Mouse (Mus musculus) NIH3T3 (cell line): Measurements from ENCODE around the gene Ppm1b.

Experiments
- DNase-seq: peaks from one replicate; pipeline ENCODE4 v3.0.0-alpha.2; 2012; ENCODE audit warnings: low read depth

Ppm1b gene

GRCm38 (mm10) chr17:85024237-85024636 lies 67.7 kb downstream of the Ppm1b start:
- DNase-seq: no peak

DNA sequence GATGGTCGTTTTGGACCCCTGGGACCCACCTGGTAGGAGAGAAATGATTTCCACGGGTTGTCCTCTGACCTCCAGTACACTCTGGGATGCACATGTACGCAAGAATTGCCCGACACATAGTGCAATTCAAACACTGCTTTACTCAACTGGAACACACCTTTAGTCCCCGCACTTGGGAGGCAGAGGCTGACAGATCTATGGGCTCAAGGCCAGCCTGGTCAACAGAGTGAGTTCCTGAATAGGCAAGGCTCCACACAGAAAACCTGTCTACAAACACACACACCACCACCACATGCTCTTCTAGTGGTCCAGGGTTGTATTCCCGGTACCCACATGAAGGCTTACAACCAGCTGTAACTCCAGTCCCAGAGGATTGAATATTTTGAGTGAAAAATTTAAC lies 68.6 kb downstream of the Ppm1b start:
- DNase-seq: no peak

DNA sequence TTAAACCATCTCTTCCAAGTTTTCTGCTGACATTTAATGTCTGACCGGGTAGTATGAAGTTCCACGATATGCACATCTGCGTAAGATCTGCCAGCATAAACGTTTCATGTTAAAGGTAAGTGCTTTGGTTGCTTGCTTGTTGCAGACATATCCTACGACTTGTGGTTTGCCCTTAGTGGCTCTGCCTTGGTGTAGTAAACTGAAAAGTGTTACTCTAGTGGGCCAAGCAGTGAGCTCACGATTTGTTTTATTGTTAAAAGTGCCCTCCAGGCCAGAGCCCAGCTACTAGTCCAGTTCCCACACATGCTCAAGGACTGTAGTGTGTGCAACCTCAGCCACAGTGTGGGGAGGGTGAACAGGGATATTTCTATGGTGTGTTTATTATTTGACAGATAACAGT lies 69.9 kb downstream of the Ppm1b start:
- no peak for DNase-seq

GRCm38 (mm10) chr17:85027247-85027646 lies 70.7 kb downstream of the Ppm1b start:
- DNase-seq: no peak

GRCm38 (mm10) chr17:85028093-85028739 lies 71.7 kb downstream of the Ppm1b start, which contains the start of gene Slc3a1:
Gene Slc3a1, plus strand, starts transcription at chr17:85028376.
- DNase-seq: no peak

- no peak for DNase-seq
Observed at GRCm38 (mm10) chr17:85028797-85029196, 72.3 kb downstream of the Ppm1b start.

DNA sequence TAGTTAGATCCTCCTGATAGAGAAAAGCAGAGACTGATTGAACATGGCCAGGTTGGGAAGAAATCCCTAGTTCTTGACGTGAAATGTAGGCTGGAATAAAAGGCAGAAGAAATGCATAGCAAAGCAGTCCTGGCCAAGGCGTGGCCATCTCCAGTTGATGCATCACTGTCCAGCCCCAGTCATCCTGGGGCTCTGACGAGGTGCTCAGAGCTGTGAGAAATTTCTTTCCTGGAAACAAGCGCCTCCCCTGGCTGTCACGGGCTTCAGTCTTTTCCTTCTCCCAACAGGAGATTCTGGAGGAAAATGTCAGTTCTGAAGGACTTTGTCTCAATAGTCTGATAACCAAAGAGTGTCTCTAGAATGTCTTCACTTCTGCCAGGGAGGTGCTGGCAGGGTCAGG lies 74.1 kb downstream of the Ppm1b start:
- DNase-seq: no peak

DNA sequence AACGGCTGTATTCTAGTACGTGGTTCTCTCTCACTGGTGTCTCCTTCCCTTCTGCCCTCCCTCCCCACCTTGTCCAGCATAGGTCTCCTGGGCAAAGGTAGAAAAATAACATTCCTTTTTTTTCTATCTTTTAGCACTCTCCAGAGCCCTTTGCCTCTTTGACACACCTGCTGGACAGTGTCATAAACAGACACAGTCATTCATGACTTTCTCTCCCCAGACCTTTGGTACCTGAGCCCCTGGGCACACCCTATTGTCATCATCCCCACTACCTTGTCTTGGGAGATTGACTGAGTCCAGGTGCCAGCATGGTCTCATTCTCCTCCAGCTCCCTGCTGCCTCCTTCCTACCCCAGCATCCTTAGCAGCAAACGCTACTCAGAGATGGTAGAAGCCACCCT lies 76.5 kb downstream of the Ppm1b start:
- DNase-seq: no peak

DNA sequence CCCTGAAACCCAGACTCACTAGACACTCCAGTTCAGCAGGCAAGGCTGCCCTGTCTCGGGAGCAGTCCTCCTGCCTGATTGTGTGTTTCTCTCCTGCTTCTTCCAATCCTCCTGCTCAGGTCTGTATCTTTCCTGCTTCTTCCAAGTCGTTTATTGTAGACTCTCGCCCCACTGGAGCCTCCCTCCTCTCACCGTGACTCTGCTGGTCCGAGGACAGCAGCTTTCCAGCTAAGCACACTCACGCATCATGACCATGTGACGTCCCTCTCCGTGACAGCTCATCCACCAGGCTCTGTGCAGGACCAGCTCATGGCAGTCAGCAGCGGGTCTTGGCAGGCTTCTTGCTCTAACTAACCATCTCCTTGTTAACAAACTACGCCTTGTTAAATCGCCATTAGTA lies 77.5 kb downstream of the Ppm1b start:
- DNase-seq: peak; percentile 34

- DNase-seq: no peak
Observed at GRCm38 (mm10) chr17:85037855-85038254, 81.3 kb downstream of the Ppm1b start.

- DNase-seq: no peak
Observed at GRCm38 (mm10) chr17:85038311-85038710, 81.8 kb downstream of the Ppm1b start.

- no peak for DNase-seq
Observed at GRCm38 (mm10) chr17:85038761-85039160, 82.2 kb downstream of the Ppm1b start.

- no peak for DNase-seq
Observed at GRCm38 (mm10) chr17:85040913-85041312, 84.4 kb downstream of the Ppm1b start.

DNA sequence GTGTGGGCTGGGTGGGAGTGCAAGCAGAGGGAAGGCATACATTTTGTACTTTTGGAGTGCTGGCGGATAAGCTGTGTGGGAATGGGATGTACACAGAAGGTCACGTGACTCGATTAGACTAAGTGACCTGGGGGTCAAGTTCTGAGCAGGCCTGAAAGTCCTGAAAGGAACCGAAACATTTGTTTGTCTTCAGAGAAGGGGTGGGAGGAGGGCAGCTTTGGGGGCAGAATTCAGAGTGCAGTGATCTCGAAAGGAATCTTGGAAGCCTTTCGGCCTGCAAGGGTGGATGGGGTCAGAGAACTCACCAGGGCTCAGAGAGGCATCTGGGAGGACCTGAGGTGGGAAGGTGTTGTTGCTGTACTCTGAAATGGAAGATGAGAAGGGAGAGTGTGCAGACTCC lies 85.9 kb downstream of the Ppm1b start:
- no peak for DNase-seq

DNA sequence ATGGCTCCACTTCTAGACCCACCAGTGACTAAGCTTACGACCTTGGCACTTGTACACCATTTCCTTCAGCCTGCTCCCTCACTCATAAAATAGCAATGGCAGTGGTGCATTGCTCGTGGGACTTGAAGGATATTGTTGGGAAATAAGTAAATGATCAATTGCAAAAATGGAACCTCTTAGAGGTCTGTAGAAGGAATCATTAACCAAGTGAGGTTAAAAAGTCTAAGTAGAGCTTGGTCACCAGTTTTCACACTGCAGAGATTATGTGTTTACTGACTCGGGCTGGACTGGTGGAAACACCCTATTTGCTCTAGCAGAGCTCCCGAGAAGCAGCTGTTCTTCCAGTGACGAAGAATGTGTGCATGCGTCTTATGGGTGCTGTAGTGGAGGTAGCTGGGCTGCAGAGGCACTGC lies 86.9 kb downstream of the Ppm1b start:
- DNase-seq: no peak

GRCm38 (mm10) chr17:85044466-85044865 lies 87.9 kb downstream of the Ppm1b start:
- DNase-seq: no peak

GRCm38 (mm10) chr17:85045160-85045559 lies 88.6 kb downstream of the Ppm1b start:
- no peak for DNase-seq

DNA sequence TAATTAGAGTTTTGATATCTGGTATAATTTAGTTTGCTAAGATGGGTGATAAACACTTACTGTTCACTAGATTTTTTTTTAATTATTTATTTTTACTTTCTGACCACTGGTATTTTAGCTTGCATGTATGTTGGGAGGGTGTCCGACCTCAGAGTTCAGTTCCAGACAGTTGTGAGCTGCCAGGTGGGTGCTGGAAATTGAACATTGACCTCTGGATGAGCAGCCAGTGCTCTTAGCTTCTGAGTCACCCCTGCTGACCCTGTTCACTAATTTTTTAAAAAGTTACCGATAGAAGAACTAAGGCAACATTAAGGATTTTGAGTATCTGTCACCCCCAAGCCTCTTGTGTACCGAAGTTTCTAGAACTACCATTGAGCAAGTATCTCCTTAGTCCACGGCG lies 91.8 kb downstream of the Ppm1b start:
- DNase-seq: no peak

GRCm38 (mm10) chr17:85058276-85058675 lies 101.7 kb downstream of the Ppm1b start:
- DNase-seq: no peak

DNA sequence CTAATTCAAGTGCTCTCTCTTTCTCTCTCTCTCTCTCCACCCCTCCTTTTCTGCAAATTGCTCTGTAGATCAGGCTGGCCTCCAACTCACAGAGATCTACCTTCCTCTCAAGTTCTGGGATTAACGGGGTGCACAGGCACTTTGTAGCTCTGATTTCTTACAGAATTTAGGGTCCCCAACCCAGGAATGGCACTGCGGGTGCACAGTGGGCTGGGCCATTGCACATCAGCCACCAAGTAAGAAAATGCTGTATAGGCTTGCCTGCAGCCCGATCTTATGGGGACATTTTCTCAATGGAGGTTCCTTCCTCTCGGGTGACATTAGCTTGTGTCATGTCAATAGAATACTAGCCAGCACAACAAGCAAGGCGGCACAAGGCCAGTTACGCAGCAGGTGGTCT lies 102.6 kb downstream of the Ppm1b start:
- no peak for DNase-seq

DNA sequence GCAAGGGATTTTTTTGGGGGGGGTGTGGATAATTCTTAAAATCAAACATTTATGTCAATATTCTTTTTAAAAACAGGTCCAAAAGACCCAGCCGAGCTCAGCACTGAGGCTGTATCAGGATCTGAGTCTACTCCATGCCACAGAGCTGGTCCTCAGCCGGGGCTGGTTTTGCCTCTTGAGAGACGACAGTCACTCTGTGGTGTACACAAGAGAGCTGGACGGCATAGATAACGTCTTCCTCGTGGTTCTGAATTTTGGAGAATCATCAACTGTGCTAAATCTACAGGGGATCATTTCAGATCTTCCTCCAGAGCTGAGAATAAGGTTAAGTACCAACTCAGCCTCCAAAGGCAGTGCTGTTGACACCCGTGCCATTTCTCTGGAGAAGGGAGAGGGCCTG lies 107.0 kb downstream of the Ppm1b start:
- no peak for DNase-seq

- no peak for DNase-seq
Observed at GRCm38 (mm10) chr17:85067331-85067730, 110.8 kb downstream of the Ppm1b start.

GRCm38 (mm10) chr17:85070658-85071057 lies 114.1 kb downstream of the Ppm1b start:
- DNase-seq: no peak

GRCm38 (mm10) chr17:85071088-85071775 lies 114.7 kb downstream of the Ppm1b start:
- no peak for DNase-seq
